Mouse (Mus musculus) ES-Bruce4 (cell line): Measurements from ENCODE around the gene Ergic1.

ENCODE experiments used
- CTCF ChIP-seq: IDR thresholded peaks from one replicate; pipeline ENCODE4 v1.8.1; 2011; ENCODE audit warnings: low read depth, low read length
- POLR2A ChIP-seq: IDR thresholded peaks from one replicate; pipeline ENCODE4 v1.8.1; 2011; ENCODE audit warnings: low read length; ENCODE audit not compliant: insufficient read depth

DNA sequence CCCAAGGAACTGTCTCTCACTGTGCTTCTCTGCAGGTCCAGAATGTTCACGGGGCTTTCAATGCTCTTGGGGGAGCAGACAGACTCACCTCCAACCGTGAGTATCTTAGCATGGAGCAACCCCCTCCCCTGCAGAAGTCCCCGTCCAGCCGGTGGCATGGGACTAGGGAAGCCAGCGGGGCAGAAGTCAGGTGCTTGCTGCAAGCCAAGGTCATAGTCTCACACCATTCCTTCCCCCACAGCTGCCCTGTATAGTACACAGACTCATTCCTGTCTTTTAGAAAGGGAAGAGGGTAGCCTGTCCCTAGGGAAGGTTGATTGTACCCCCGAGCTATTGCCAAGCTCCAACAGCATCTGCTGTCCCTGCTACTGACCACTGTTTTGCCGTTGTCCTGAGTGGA is 74.7 kb downstream of the Ergic1 start:
- TF ChIP-seq POLR2A: no peak
- TF ChIP-seq CTCF: no peak
